Mouse (Mus musculus) large intestine, adult 2 months (tissue): ENCODE data around the gene Top3a. TPM values are rescaled to one million over a fixed set of nuclear protein-coding genes. Genes with fewer than 3 reads are reported as not detected.

Source experiments
- DNase-seq: peaks from one replicate; pipeline ENCODE4 v3.0.0-alpha.2; 2012; ENCODE audit warnings: low read depth, low spot score
- WGBS: fragments of 180-500 bp; shearing (Covaris S2); methylation state at CpG from one replicate; pipeline ENCODE4 v1.1.7; 2018; 5-methylcytosine and 5-hydroxymethylcytosine counted together
- polyA plus RNA-seq: library from polyadenylated mRNA; depleted of rRNA; stranded (reverse); fragments of >200 nt; gene quantifications from 2 replicates; pipeline ENCODE4 v1.2.3, GENCODE M21; 2012

Gene Top3a
- polyA plus RNA-seq, 1 experiment, result 5.8 TPM

DNA sequence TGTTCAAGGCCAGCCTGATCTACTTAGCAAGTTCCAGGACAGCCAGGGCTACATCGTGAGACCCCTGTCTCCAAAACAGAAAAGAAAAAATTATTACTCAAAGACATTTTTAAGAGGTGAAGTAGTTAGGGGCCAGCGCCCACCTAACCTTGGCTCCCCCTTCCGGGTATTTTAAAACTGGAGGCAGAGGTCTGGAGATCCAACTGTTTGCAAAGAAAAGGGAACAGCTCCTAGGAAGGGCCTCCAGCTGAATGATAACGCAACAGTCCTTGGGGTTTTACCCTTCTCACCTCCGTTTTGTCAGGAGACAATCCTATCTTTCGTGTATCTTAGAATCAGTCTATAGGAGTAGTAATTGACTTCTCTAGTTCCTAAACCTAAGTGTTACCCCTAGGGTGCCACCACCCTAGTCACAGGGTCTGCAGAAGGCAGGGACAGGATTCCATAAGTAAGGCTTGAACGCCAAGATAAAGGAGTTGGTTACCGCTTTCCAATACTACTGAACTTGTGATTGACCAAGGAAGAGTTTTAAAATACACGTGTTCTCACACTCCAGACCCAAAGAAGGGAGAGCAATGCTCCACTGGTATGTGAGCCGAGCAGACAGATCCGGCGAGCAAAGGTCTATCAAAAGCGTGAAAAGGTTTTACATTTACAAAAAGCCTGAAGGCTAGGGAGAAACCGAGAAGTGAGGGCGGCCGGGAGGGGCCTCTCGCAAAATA is 897 bp downstream of the Top3a start:
- 1% methylated on average over 17 of the region's 17 CpGs for WGBS
- no peak for DNase-seq

DNA sequence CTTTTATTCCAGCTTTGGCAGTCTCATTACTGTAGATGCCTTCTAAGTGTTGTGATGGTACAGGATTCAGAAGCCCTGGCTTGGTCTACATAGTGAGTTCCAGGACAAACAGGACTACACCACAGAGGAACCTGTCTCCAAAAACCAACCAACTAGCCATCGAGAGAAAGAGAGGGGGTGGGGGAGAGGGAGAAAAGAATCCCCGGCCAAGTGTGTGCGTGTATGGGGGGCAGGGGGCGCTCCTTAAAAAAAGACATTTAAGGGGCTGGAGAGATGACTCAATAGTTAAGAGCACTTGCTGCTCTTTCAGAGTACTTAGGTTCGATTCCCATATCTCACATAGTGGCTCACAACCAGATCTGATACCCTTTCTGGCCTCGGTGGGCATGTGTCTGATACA is 1.6 kb downstream of the Top3a start:
- no peak for DNase-seq
- WGBS, result 63% methylated on average over 6 of the region's 6 CpGs

DNA sequence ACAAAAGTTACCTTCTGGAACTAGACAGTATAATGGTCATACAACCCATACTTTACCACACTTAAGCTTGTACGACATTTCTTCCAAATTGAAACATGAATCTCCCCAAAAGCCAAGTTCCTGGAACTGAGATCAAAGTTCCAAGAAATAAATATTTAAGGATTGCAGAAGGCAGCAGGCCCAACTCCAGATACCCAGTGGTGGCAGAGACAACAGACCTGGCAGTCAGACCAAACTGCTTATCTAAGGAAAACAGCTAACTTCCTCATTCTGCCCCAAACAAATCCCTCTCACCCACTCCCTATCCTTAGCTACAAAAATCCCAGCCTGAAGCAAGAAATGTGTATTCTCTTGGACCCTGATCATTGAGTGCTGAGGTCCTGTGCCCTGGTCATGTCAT is 2.3 kb downstream of the Top3a start:
- no peak for DNase-seq
- 27% methylated on average over 1 of the region's 1 CpGs for WGBS

DNA sequence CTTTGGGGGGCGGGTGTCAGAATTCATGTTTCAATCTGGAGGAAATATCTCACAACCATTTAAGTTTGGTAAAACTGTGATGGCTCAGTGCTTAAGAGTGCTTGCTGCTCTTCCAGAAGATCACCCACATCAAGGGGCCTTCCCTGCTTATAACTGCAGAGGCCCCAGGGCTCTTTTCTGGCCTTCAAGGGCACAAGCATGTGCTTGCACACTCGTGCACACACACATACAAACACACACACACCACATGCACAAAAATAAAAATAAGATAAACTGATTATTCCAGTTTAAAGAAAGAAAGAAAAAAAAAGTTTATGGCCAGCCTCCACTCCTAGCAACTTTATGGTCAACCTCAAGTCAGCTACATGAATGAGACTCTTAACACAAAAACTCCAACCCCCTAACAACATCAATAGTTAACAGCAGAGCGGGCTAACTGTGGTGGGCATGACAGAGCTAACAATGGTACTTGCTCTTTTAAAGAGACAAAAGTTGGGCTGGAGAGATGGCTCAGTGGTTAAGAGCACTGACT is 2.9 kb downstream of the Top3a start:
- WGBS, result 81% methylated on average over 3 of the region's 3 CpGs
- no peak for DNase-seq

DNA sequence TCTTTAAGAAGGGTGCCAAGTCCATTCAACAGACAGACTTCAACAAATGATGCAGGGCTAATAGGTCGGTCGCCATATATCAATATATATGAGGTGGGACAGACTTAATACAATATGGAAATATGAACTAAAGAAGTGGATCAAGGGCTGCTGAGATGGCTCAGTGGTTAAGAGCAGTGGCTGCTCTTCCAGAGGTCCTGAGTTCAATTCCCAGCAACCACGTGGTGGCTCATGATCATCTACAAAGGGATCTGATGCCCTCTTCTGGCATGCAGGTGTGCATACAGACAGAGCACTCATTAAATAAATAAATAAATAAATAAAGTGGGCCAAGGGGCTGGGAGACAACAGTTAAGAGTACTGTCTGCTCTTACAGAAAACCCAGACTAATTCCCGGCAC is 5.0 kb downstream of the Top3a start:
- DNase-seq, result no peak
- 82% methylated on average over 4 of the region's 4 CpGs for WGBS

DNA sequence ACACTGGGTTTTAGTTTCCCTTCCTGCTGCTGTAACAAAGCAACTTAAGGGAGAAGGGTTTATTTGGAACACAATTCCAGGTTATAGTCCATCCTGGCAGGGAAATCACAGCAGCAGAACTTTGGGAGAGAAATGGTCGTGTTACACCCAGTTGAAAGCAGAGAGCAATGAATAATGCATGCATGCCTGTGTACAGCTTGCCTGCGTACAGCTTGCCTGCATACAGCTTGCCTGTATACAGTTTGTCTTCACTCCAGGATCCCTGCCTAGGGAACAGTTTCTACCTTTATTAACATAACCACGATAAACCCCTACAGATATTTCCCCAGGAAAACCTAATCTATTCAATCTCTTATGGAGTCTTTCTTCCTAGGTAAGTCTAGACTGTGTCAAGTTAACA is 6.4 kb downstream of the Top3a start:
- no peak for DNase-seq
- 93% methylated on average over 3 of the region's 3 CpGs for WGBS

DNA sequence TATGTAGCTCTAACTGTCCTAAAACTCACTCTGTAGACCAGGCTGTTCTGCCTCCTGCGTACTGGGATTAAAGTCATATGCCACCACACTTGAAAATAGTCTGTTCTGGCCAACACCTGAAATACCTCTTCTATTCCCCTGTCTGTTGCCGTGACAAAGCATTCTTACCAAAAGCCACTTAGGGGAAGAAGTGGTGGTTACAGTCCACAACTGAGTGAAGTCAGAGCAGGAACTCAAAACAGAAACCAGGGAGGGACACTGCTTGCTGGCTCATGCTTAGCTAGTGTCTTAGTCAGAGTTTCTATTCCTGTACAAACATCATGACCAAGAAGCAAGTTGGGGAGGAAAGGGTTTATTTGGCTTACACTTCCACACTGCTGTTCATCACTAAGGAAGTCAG is 7.8 kb downstream of the Top3a start:
- no peak for DNase-seq
- 73% methylated on average over 2 of the region's 2 CpGs for WGBS

DNA sequence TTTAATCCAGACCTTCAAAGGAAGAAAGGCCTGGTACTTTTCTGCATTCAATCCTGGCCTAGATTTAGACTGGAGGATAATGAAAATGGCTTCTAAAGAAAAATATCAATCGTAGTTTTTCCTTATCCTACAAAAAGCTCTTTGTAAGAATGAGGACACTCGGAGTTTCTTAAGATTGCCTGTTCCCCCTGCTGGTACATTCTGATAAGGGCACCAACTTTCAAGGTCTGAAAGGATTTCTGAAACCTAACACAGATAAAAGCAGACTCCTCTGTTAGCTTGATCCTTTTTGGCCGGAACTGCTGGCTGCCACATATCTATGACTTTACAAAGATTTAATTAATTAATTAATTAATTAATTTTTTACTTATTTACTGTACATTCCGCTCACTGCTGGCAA is 10.2 kb downstream of the Top3a start:
- DNase-seq, result no peak
- WGBS, result 89% methylated on average over 4 of the region's 4 CpGs

DNA sequence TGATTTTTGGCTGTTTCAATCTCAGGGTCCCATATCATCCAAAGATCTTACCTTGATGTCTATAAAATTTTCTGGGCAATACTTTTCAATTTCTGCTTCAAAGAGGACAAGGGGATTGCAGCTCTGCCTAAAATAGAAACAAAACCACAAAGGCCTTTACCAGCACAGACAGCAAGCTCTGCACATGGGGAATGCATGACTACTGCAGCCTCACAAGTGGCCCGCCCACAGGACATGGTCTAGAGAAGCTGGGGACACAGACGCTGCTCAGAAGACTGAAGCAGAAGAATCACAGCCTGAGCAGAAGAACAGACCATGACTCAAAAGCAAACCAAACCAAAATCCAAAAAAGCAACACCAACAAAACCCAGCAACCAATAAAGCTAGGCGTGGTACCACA is 15.5 kb downstream of the Top3a start:
- 85% methylated on average over 3 of the region's 3 CpGs for WGBS
- no peak for DNase-seq

DNA sequence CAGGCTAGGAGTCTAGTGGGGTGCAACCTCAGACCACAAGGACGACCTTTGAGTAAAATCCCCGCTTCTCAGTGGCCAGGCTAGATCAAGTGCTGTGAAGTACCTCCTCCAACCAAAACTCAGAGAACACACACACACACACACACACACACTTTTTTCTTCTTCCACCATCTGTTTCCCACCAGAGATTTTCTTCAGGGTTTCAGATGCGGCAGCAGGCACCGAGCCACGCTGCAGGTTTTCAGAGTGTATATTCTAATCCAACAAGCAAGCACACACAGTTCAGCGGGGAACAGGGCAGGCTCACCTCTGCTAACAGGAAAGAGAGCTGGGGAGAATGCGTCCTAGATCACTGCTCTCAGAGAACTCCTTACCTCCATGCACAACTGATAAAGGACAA is 21.6 kb downstream of the Top3a start:
- DNase-seq, result no peak
- 94% methylated on average over 7 of the region's 7 CpGs for WGBS

DNA sequence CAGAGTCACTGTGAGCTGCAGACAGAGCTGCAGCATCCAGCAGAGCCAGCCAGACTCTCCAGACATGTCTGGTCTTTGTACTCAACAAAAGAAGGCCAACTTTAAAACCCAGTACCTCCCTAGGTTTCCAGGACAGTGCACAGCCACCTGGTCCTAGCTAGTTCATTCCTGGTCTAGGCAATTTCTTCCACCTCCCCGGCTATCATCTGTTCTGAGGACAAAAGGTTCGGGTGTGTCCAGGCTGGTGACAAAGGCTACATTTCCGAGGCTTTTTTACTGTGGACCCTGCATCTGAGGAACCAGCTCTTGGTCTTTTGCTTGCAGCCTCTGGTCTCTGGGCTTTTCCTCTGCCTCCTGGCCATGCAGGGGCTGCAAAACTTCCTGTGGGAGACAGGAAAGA is 36.8 kb downstream of the Top3a start:
- no peak for DNase-seq
- WGBS, result 65% methylated on average over 3 of the region's 3 CpGs

DNA sequence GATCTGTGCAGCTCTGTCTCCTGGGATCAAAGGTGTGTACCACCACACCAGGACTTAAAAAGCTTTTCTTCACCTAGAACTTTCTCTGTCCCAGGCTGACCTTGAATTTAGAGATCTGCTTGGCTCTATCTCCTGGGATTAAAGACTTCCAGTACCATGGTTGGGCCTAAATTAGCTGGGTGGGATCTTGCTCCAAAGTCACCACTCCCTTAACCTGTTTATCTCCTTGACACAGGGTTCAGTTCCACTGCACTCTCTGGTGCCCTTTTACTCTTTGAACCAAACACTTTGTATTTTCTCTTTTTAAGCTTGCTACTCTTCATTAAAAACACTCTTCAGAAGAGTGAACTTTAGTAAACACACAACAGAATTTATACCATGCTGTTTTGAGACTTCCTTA is 39.7 kb downstream of the Top3a start:
- no peak for DNase-seq

DNA sequence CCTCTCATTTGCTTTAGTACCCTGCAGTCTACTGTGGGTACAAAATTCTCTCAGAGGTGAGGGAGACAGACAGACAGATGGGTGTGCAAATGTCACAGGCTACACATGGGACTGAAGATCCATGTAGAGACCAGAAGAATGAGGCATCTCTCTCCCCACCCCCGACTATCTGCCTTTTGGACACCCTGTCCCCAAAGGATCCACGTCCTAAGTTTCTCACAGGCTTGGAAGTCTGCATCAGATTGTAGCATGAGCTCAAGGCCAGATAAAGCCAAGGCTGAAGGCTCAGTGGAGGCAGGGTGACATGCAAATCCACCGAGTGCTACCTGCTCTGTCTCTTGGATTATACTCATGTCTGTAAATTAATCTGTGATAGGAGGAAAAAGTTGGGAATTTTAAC is 40.7 kb downstream of the Top3a start:
- WGBS, result 79% methylated on average over 3 of the region's 3 CpGs
- DNase-seq, result no peak

DNA sequence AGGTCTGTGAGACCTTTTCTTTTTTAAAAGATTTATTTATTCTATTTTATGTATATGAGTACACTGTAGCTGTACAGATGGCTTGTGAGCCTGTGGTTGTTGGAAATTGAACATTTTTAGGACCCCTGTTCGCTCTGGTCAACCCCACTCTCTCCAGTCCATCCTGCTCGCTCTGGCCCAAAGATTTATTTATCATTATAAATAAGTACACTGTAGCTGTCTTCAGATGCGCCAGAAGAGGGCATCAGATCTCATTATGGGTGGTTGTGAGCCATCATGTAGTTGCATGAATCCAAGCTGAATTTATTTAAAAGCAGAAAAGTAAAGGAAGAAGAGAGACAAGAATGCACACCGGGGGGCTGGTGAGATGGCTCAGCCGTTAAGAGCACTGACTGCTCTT is 42.0 kb downstream of the Top3a start:
- DNase-seq, result no peak

DNA sequence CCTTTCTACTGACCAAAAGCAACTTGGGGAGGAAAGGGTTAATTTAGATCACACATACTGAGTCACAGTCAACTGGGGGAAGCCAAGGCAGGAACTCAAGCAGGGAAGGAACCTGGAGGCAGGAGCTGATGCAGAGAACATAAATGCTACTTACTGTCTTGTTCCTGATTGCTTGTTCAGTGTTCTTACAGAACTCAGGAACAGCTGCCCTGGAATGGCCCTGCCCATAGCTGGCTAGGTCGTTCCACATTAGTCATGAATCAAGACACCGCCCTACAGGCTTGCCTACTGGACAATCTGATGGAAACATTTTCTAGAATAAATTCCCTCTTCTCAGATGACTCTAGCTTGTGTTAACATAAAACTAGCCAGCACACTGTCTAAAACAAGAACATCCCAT is 43.0 kb downstream of the Top3a start:
- 20% methylated on average over 2 of the region's 2 CpGs for WGBS
- DNase-seq, result peak; percentile 18

More for the DNA sequence above, 42.0 kb downstream of the Top3a start:
- 77% methylated on average over 5 of the region's 5 CpGs for WGBS

DNA sequence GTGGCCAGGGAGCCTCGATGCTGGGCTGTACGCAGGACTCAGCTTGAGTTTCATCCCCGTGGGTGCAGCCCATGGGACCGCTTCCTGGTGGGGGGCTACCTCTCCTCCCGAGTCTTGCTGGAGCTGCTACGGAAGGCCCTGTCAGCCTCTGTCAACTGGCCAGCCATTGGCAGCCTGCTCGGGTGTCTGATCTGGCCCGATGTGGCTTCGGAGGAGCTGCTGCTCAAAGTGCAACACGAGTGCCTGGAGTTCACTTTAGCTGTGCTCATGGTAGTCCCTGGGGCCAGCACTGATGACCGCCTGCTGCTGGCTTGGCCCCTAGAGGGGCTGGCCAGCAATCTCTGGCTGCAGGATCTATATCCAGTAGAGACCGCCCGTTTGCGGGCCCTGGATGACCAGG is 45.9 kb downstream of the Top3a start:
- WGBS, result 93% methylated on average over 14 of the region's 14 CpGs
- no peak for DNase-seq

DNA sequence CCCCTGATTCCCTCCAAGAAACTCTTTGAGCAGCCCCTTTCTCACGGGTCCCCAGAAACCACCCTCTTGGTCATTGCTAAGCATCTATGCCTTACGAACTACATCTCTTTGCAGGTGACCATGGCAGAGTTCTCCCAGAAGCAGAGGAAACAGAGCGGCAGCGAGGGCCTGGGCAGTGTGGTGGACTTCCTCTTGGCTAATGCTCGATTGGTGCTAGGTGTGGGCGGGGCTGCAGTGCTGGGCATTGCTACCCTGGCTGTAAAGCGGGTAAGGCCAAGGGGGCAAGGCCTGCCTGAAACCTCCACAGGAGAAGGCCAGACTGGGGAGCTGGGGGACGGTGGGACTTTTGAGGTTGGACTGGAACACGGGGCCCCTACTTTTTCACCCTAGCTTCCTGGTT is 47.0 kb downstream of the Top3a start:
- WGBS, result 66% methylated on average over 9 of the region's 9 CpGs

DNA sequence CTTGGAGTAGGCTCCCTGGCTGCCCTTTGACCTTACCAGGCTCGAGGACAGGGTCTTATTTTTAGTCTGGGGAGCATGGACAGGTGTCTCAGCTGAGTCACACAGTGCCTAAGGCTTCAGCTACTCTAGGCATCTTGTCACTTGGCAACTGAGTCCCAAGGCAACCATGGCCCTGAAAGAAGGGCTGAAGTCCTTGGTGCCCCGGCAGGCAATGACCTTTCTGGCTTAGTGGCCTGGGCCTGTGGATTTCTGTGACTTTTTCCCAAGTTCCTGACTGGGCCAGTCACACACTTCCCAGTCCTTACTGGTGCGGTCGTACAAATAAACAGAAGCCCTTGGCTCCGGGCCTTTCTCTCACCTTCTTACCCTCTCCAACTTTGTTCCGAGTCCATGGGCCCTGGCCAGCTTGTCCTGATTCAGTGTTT is 47.9 kb downstream of the Top3a start:
- DNase-seq, result no peak
- 59% methylated on average over 6 of the region's 6 CpGs for WGBS

More for the DNA sequence above, 47.0 kb downstream of the Top3a start:
- DNase-seq, result no peak

DNA sequence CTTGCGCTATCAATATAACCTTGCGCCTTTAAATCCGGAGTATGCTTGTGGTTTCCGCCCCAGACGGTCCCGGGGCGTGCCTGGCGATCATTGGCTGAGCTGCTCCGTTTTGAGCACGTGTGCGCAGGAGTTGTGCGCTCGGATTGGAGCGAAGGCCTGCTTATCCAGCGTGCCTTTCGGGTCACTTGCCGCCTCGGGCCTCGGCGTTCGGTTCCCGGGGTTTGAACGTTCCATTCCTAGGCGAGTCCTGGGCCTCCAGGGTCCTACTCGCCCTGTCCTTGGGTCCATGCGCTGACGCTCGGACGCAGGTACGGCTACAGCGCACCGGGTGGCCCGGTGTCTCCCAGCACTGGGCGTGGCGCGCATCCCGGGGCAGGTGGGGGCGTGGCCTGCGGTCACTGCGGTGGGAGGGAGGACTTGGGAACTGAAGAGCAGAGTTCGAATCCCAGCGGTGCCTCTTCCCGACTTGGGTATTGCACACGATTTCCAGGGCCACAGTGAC is 48.9 kb downstream of the Top3a start, which contains the start of gene Mief2:
Mief2 (plus strand) TSS at position 139 of the 502 bp plus-strand sequence.
- WGBS, result under 1% methylated on average over 44 of the region's 44 CpGs
- peak; percentile 86 for DNase-seq

DNA sequence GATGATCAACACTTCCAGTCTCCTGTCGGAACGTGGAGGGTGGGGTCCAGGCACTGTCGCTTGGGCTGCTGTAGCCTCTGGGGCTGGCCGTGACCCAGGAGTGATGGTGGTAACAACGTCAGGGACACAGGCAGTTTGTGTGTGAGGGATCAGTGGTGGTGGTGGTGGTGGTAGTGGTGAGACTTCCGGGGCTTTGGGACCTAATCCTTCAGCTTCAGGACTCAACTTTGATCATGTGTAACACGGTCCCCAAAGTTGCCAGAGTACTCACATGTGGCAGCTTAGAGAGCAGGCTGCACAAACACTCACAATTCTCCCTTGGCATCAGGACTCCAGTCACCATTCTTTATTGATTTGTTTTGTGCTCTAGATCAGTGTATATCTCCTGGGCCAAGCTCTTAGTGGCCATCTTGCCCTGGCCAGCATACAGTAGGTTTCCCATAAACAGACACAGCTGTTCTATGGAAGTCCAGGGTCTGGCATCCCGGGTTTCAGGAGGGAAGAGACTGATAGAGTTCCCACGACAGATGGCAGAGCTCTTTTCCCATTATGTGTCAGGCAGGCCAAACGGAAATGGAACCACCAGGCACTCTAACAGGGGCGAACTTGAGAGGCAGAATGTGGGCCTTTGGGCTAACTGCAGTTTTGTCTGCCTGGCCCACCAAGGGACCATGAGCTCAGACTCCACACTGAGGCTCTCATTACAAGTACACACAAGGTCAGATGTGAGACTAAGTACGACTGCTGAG is 49.6 kb downstream of the Top3a start:
- no peak for DNase-seq
- 2% methylated on average over 12 of the region's 12 CpGs for WGBS
